Mouse (Mus musculus) spleen, adult 18-20 months (tissue): ENCODE results near the gene Sipa1l3.

Experiments used
- DNase-seq, 2 experiments: peaks; one replicate each; pipeline ENCODE4 v3.0.0; 2022; ENCODE audit warnings: mixed read lengths in 2 of 2

Sipa1l3 gene

GRCm38 (mm10) chr7:29441151-29441550 is 77.3 kb downstream of the Sipa1l3 start:
- no peak for DNase-seq

DNA sequence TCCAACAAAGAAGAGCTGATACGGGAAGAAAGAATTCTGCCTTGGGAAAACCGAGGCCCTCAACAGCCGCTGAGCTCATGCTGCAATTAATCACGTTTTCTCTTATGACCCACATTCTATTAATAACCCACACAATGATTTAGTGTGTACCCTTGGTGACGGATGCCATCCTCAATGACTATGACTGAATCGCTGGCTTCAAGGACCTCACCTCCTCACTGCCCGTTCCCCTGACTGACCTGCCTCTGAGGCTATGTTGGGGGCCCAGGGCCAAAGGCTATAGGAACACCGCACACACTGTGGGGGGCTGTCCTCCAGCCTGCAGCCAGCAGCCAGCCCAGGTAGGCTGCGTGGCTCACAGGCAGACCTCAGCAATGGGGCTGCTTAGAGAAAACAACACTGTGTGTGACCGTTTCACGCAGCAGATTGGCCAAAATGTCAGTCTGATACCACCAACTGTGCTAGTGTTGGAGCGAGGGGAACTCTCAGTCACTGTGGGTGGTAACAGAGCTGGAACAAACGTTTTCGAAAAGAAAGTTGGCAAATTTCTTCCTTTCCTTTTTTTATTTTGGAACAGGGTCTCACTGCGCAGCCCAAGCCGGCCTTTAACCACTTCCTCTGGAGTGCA is 79.7 kb downstream of the Sipa1l3 start:
- no peak for DNase-seq

DNA sequence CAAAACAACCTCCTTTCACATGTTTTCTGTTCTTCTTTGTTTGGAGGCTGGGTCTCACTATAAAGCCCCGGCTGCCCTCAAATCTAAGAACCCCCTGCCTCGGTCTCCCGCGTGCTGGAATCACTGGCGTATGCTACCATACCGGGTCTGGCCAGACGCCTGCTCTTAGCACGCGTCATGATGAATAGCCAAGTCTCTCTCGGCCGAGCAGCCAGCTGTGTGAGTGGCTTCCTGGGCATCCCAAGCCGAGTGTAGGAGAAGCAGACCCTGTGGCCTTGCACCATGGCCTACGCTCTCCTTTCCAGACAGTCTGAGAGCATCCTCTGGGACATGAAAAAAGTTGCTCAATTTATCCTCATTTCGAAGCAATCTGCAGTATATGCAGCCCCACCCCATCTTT is 80.2 kb downstream of the Sipa1l3 start:
- no peak for DNase-seq

GRCm38 (mm10) chr7:29437072-29437471 is 81.4 kb downstream of the Sipa1l3 start:
- DNase-seq = no peak

GRCm38 (mm10) chr7:29434313-29435035 is 84.0 kb downstream of the Sipa1l3 start:
- DNase-seq = no peak

DNA sequence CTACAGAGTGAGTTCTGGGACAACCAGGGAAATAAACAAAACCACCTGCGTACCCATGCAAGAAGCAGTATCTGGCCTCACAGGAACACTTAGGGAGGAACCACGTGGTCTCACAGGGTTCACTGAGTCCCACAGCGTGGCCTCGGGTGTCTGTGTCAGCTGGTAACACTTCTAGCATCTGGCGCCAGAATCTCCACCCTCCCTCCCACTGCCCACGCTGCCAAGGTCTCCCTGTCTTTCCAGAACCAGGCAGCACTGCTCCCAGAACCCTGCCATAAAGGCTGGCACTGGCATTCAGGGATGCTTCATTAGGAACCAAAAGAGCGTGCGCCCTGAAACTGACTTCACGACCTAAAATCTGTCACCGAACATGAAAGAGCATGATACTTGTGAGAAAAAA is 84.7 kb downstream of the Sipa1l3 start:
- no peak for DNase-seq

GRCm38 (mm10) chr7:29432947-29433553 is 85.4 kb downstream of the Sipa1l3 start:
- DNase-seq = no peak

DNA sequence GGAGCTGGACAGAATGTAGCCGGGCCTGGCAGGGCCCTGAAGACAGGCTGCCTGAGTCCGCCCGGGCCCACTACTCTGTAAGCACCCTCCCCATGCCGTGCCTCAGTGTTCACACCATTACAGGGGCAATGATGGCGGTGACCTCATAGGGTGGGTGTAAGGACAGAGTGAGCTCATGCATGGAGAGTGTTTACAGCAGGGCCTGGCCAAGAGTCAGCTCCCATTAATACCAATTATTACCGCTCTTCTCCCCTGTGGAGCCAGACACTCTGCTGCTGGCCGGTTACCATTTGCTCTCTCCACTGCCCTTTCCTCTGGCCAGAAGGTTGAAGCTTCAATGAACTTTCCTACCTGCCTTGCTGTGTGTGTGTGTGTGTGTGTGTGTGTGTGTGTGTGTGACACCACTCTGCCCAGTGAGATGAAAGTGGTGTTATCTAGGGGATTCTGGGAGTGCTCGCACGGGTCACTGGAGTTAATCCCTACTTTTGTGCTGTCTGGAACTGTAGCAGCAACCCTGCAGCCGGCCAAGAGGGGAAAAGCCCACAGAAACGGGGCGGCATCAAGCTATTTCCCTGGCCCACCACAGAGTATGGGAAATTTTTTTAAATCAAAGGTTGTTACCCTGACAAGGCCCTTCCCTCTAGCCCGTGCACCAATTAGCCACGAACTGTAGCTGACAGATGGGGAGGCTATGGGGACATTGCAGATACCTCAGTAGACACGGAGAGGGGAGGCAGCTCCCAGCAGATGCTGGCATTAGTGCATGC is 86.1 kb downstream of the Sipa1l3 start:
- no peak for DNase-seq

DNA sequence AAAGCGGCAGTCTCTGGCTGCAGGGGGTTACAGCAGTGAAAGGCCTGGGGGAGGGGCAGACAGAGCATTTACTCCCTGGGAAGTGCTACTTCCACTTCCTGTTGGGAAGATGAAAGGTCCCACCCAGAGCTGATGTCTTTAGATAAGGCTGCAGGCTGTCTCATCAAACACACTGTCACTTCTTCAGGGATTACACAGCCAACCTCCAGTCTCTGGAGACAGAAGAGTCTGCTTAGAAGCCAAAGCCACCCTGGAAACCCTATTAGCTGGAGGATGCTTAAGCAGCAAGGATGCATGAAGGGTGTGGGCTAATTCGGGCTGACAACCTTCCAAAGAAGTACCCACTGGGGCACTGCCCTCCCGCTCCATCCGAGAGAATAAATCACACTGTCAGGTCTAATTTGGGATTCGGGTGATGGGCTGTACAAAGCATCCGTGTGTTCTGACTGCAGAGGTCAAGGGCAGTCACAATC is 87.7 kb downstream of the Sipa1l3 start:
- DNase-seq = no peak

GRCm38 (mm10) chr7:29426056-29426455 is 92.4 kb downstream of the Sipa1l3 start:
- DNase-seq = no peak

- DNase-seq = no peak
These were observed 93.0 kb downstream of the Sipa1l3 start for GRCm38 (mm10) chr7:29425413-29425827.

DNA sequence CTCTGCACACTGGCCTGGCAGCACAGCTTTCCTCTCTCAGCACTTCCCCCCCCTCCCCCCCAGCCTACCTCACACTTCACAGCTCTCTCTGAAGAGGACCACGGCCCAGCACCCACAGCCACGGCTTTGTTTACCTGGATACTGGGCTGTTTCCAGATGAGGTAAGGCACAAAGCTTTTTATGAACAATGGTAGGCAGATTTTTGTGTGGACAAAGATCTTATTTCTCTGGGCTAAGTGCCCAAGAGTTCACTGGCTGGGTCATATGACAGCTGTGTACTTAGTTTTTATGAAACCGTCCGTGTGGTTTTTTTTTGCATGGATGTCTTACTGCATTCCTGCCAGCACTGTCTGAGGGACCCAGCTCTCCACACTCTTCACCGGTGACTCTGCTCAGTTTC is 93.8 kb downstream of the Sipa1l3 start:
- no peak for DNase-seq

- no peak for DNase-seq
These were observed 96.6 kb downstream of the Sipa1l3 start for GRCm38 (mm10) chr7:29421909-29422244.

DNA sequence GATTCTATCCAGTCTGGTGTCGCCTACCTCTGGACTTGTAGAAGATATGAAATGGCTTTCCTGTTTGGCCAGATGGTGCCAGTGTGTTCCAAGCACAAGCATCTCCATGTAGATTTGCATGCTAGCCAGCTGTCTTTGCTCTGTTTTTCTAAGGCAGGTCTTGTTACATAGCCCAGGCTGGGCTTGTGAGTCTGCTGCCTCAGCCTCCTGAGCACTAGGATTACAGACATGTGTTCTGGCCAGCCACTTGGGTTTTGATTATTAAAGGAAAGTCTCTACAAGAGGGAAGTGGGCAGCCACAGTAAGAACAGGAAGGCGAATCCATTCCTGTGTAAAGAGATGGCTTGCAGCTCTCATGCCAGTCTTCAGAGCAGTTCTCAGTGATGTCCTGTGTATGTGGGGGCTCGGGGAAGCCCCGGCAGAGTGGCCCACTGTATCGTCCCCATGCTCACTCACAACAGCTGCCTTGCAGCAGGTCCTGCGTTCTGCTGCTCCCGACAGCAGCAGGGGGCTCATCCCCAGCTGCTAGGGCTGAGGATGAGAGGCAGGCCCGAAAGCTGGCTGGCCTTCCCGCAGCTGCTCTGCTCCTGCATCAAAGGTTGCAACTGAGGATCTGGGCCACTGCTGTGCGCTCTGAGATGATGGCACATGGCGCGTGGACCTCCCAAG is 97.1 kb downstream of the Sipa1l3 start:
- DNase-seq = no peak

GRCm38 (mm10) chr7:29419836-29420235 is 98.6 kb downstream of the Sipa1l3 start:
- no peak for DNase-seq

DNA sequence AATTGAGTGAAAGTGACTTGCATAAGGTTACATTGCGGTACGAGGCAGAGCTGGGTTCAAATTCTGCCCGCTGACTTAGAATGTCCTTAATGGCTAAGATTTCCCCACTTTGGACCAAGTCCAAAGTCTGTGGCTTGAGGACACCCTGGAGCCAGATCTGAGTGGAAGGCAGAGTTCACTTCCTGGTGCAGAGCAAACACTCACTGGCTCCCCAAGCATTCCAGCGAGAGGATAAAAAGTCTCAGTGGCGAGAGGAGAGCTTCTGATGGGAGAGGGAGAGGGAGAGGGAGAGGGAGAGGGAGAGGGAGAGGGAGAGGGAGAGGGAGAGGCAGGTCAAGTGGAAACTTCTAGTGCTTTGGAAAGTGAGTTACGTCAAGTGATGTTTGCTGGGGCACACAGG is 100.2 kb downstream of the Sipa1l3 start:
- DNase-seq = no peak

DNA sequence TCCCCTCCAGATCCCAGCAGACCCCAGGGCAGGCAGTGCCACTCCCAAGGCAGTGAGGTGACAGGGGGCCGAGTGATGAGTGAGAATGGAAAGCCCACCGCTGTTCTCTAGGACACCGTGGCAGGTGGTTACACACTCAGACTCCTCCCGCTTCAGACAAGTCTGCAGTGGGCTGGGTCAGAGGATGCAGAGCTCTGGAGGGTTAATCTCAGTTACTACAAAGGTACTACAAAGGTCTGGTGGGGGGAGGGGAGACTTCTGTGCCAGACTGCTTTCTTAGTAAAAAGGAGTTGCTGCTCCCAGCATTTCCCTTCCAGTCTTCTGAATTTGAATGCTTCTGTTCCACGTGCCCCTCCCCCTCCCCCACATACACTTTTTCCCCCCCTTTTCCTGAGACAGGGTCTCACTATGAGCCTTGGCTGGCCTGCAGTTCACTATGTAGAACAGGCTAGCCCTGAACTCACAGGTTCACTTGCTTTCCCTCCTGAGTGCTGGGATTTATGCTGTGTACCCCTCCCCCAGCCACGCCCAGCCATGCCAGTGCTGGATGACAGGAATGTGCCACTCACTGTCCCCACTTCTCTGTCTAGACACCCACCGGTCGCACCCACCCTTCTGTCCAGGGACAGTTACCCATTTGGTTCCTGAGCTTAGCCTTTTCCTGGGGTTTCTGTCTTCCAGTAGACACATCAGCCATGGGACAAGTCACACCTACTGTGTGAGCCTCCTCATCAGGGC is 100.9 kb downstream of the Sipa1l3 start:
- no peak for DNase-seq

- no peak for DNase-seq
These were observed 101.5 kb downstream of the Sipa1l3 start for GRCm38 (mm10) chr7:29416906-29417305.

DNA sequence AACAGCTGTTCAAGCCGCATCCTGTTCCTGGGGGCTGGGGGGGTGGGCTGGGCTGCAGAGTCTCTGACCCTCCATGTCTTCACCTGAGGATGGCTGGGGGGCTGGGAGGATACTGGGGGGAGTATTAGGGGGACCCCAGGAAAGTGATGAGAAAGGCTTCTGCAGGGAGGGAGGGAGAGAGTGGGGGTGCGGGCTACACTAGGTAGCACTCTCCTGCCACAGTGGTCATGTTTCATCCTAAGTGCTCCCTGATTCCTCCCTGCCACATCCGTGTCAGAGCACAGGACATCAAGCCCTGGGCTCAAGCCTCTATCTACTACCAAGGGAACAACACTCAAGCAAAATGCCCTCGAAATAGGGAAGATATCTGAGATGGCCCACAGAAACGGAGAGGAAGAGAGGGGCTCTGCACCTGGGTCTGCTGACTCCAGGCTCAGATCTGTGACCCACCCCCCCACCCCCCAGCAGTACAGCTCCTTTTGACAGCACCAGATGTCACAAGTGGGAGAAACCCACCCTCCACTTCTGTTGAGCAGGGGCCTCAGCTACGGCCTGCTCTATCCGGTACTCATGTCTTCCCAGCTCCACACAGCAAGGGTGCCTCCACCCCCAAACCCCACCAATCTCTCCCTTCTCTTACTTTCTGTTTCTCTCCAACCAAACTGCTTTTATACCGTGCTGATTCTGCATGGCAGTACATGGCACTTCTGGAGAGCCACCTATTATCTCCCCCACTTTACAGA is 106.4 kb downstream of the Sipa1l3 start:
- DNase-seq = no peak

DNA sequence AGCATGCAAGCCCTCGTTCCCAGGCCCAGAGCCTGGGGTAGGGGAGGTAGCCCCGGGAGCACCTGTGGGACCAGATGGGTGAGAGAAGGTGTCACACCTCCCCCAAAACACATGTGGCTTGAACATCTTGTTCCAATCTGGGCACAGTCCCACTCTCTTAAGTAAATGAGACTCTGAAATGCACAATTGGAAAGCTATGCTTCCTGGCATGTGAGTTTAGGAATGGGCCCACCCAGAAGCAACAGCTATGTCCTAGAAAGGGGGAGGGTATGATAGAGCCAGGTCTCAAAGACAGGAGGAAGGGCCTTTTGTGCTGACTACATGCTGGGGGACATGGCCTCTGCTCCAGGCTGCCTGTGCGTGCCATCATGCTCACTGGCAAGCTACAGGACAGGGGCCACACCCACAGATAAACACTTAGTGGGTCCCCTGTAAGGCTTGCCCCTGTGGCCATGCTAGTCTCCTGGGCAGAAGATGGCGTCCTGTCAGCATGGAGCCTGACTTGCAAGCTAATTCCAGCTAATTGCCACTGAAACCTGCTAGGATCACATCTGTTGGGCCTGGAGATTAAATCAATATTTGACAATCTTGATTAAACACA is 107.1 kb downstream of the Sipa1l3 start:
- DNase-seq = no peak

GRCm38 (mm10) chr7:29410402-29410801 is 108.0 kb downstream of the Sipa1l3 start:
- DNase-seq = no peak
